Mouse (Mus musculus): ENCODE data around the gene Mccc1. TPM values are rescaled to one million over a fixed set of nuclear protein-coding genes. Genes with fewer than 3 reads are reported as not detected.

Gene Mccc1
- polyA plus RNA-seq, 1 experiment from 2014 or later = 101 TPM

GRCm38 (mm10) chr3:35988031-35988430, 12.4 kb downstream of the Mccc1 start:
- DNase-seq (ENCODE audit: low spot score) (no peak), ATAC-seq (replicated peaks; ENCODE audit: low FRiP score, low read depth) (no peak)
- Histone ChIP-seq H3K27ac (no peak overlapping the region), H3K4me1 (replicated peaks; ENCODE audit: insufficient read depth, low read length) (no peaks in the 10 kb centered on the region), H3K27me3 (ENCODE audit: insufficient read depth, low read length) (no peaks in the 10 kb centered on the region), H3K4me2 (ENCODE audit: low read length) (no peak overlapping the region), H3K9ac (ENCODE audit: low read depth, low read length) (no peak overlapping the region), H3K4me3 (replicated peaks; ENCODE audit: low read depth, low read length) (no peak overlapping the region), H3K36me3 (ENCODE audit: insufficient read depth, low read length) (peaks cover 26% of the 10 kb centered on the region), H3K9me3 (replicated peaks; ENCODE audit: low read length) (no peaks in the 10 kb centered on the region)
- no peak for TF ChIP-seq CTCF (IDR thresholded peaks at IDR 0.05; ENCODE audit: low read depth)
- 95% methylated on average over 6 of the region's 6 CpGs for WGBS

GRCm38 (mm10) chr3:35986266-35986665, 14.2 kb downstream of the Mccc1 start:
- WGBS = 90% methylated on average over 6 of the region's 6 CpGs
- Histone ChIP-seq H3K4me1 (replicated peaks; ENCODE audit: insufficient read depth, low read length) (no peaks in the 10 kb centered on the region), H3K27me3 (ENCODE audit: insufficient read depth, low read length) (no peaks in the 10 kb centered on the region), H3K4me3 (replicated peaks; ENCODE audit: low read depth, low read length) (no peak overlapping the region), H3K4me2 (ENCODE audit: low read length) (no peak overlapping the region), H3K9me3 (replicated peaks; ENCODE audit: low read length) (no peaks in the 10 kb centered on the region), H3K36me3 (ENCODE audit: insufficient read depth, low read length) (peaks cover 27% of the 10 kb centered on the region), H3K9ac (ENCODE audit: low read depth, low read length) (no peak overlapping the region), H3K27ac (no peak overlapping the region)
- DNase-seq (ENCODE audit: low spot score) (no peak), ATAC-seq (replicated peaks; ENCODE audit: low FRiP score, low read depth) (no peak)
- no peak for TF ChIP-seq CTCF (IDR thresholded peaks at IDR 0.05; ENCODE audit: low read depth)

GRCm38 (mm10) chr3:35973551-35973950, 26.9 kb downstream of the Mccc1 start:
- DNase-seq (ENCODE audit: low spot score) = peak; percentile 61
- Histone ChIP-seq H3K27me3 (ENCODE audit: insufficient read depth, low read length) (no peaks in the 10 kb centered on the region), H3K27ac (no peak overlapping the region), H3K4me1 (replicated peaks; ENCODE audit: insufficient read depth, low read length) (no peaks in the 10 kb centered on the region), H3K4me2 (ENCODE audit: low read length) (no peak overlapping the region), H3K4me3 (replicated peaks; ENCODE audit: low read depth, low read length) (no peak overlapping the region), H3K36me3 (ENCODE audit: insufficient read depth, low read length) (peaks cover 11% of the 10 kb centered on the region), H3K9me3 (replicated peaks; ENCODE audit: low read length) (no peaks in the 10 kb centered on the region), H3K9ac (ENCODE audit: low read depth, low read length) (no peak overlapping the region)
- TF ChIP-seq CTCF (IDR thresholded peaks at IDR 0.05; ENCODE audit: low read depth) = peak; percentile 77
- 75% methylated on average over 7 of the region's 7 CpGs for WGBS
- ATAC-seq (replicated peaks; ENCODE audit: low FRiP score, low read depth) = no peak

- ATAC-seq (replicated peaks; ENCODE audit: low FRiP score, low read depth) (0 out of 2 replicates have a peak, but pooled peaks have one; percentile 46), DNase-seq (ENCODE audit: low spot score) (peak; percentile 55)
- Histone ChIP-seq H3K4me2 (ENCODE audit: low read length) (no peak overlapping the region), H3K36me3 (ENCODE audit: insufficient read depth, low read length) (peaks cover 11% of the 10 kb centered on the region), H3K4me1 (replicated peaks; ENCODE audit: insufficient read depth, low read length) (no peaks in the 10 kb centered on the region), H3K4me3 (replicated peaks; ENCODE audit: low read depth, low read length) (no peak overlapping the region), H3K9ac (ENCODE audit: low read depth, low read length) (no peak overlapping the region), H3K9me3 (replicated peaks; ENCODE audit: low read length) (no peaks in the 10 kb centered on the region), H3K27me3 (ENCODE audit: insufficient read depth, low read length) (no peaks in the 10 kb centered on the region), H3K27ac (no peak overlapping the region)
- WGBS = 77% methylated on average over 4 of the region's 4 CpGs
- TF ChIP-seq CTCF (IDR thresholded peaks at IDR 0.05; ENCODE audit: low read depth) = peak; percentile 75
These were observed 27.5 kb downstream of the Mccc1 start for GRCm38 (mm10) chr3:35972985-35973384.

GRCm38 (mm10) chr3:35971149-35971548, 29.3 kb downstream of the Mccc1 start:
- Histone ChIP-seq H3K27me3 (ENCODE audit: insufficient read depth, low read length) (no peaks in the 10 kb centered on the region), H3K27ac (no peak overlapping the region), H3K9ac (ENCODE audit: low read depth, low read length) (no peak overlapping the region), H3K4me3 (replicated peaks; ENCODE audit: low read depth, low read length) (no peak overlapping the region), H3K36me3 (ENCODE audit: insufficient read depth, low read length) (peaks cover 19% of the 10 kb centered on the region), H3K4me1 (replicated peaks; ENCODE audit: insufficient read depth, low read length) (no peaks in the 10 kb centered on the region), H3K4me2 (ENCODE audit: low read length) (no peak overlapping the region), H3K9me3 (replicated peaks; ENCODE audit: low read length) (no peaks in the 10 kb centered on the region)
- ATAC-seq (replicated peaks; ENCODE audit: low FRiP score, low read depth) = no peak
- no peak for TF ChIP-seq CTCF (IDR thresholded peaks at IDR 0.05; ENCODE audit: low read depth)
- DNase-seq (ENCODE audit: low spot score) = no peak
- WGBS = 95% methylated on average over 12 of the region's 12 CpGs

- Histone ChIP-seq H3K9ac (ENCODE audit: low read depth, low read length) (no peak overlapping the region), H3K4me3 (replicated peaks; ENCODE audit: low read depth, low read length) (no peak overlapping the region), H3K27me3 (ENCODE audit: insufficient read depth, low read length) (no peaks in the 10 kb centered on the region), H3K36me3 (ENCODE audit: insufficient read depth, low read length) (peaks cover 18% of the 10 kb centered on the region; the same call in 1 of the 2 replicates), H3K27ac (no peak overlapping the region), H3K9me3 (replicated peaks; ENCODE audit: low read length) (no peaks in the 10 kb centered on the region), H3K4me2 (ENCODE audit: low read length) (no peak overlapping the region), H3K4me1 (replicated peaks; ENCODE audit: insufficient read depth, low read length) (no peaks in the 10 kb centered on the region)
- DNase-seq (ENCODE audit: low spot score) (no peak), ATAC-seq (replicated peaks; ENCODE audit: low FRiP score, low read depth) (no peak)
- WGBS = 84% methylated on average over 4 of the region's 4 CpGs
- TF ChIP-seq CTCF (IDR thresholded peaks at IDR 0.05; ENCODE audit: low read depth) = no peak
These were observed 30.0 kb downstream of the Mccc1 start for GRCm38 (mm10) chr3:35970441-35970840.

GRCm38 (mm10) chr3:35967366-35967921, 33.0 kb downstream of the Mccc1 start:
- ATAC-seq (replicated peaks; ENCODE audit: low FRiP score, low read depth) (no peak), DNase-seq (ENCODE audit: low spot score) (no peak)
- H3K9ac ChIP-seq (ENCODE audit: low read depth, low read length) = no peak overlapping the region
- TF ChIP-seq CTCF (IDR thresholded peaks at IDR 0.05; ENCODE audit: low read depth) = no peak
- peaks cover 22% of the 10 kb centered on the region for H3K36me3 ChIP-seq (ENCODE audit: insufficient read depth, low read length)
- H3K4me3 ChIP-seq (replicated peaks; ENCODE audit: low read depth, low read length) = no peak overlapping the region
- H3K27me3 ChIP-seq (ENCODE audit: insufficient read depth, low read length) = no peaks in the 10 kb centered on the region
- no peak overlapping the region for H3K27ac ChIP-seq
- no peaks in the 10 kb centered on the region for H3K4me1 ChIP-seq (replicated peaks; ENCODE audit: insufficient read depth, low read length)
- 91% methylated on average over 8 of the region's 8 CpGs for WGBS
- H3K9me3 ChIP-seq (replicated peaks; ENCODE audit: low read length) = no peaks in the 10 kb centered on the region
- H3K4me2 ChIP-seq (ENCODE audit: low read length) = no peak overlapping the region

Data from kidney, postnatal 0 days (tissue).